Mouse (Mus musculus) fibroblast of lung, adult 2 months (primary cell): ENCODE measurements at regions not wholly inside any gene's neighbourhood (a gene's known extent, or its start where the extent isn't known, plus 50 kb on each side); places are given as distances from the start of the nearest gene placed in this dataset.
A peak's percentile ranks its signal among the peaks of the same experiment; 100 is the strongest.

Experiments used
- DNase-seq: peaks from one replicate; pipeline ENCODE4 v3.0.0-alpha.2; 2011; ENCODE audit warnings: low read depth

- no peak for DNase-seq
Measured at GRCm38 (mm10) chr16:76830371-76830770, 183.1 kb upstream of the Usp25 start.

GRCm38 (mm10) chr16:76827674-76828441, 185.6 kb upstream of the Usp25 start:
- DNase-seq: no peak

DNA sequence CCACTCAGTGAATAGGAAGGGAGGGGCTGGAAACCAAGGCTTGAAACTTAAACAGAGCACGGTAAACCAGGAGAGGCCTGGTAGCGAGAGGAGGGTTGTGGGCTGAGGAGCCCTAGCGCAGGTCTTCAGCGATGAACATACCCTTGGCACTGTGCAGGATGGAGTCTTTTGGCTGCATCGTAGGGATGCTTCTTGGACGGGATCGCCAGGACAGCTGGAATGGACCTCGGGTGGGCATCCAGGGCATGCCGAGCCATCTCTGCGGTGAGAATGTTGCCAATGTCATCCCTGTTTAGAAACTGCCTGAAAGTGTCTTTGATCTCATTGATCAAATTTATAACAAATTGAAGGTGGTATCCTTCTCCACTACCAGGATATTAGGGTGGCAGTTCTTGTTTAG, 192.2 kb upstream of the Usp25 start:
- DNase-seq: no peak

DNA sequence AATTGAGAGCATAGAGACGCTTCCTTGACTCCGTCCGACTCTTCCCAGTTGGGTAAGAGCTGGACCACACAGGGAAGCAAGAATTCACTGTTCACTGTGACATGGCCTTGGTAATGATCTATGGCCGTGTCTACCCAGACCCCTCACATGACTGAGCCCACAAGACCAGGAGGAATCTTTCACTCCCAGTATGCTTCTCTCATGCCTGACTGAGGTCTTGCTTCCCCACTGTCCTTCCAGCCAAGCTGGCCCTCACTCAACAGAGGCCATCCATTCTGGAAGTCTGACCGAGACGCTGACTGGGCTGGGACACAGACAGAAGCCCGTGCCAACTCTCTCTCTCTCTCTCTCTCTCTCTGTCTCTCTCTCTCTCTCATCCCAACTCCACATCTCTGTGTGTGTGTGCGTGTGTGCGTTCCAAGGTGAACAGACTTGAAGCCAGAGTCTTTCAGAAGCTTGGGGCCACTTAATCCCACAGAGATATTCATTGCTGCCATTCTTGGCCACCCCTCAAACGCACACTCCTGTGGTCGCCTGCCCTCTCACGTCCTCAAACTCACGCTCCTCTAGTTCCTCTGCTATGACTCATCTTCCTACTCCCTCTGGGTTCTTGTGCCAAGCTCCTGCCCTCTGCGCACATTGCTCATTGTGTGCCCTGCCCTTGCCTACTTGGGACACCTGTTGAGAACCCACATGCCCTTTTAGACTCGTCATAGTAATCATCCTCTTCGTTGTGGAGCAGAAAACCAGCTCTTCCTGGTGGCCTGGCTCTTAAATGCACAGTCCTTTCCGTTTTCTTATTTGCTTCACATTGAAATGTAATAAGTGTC, 197.2 kb upstream of the Usp25 start:
- DNase-seq: no peak

DNA sequence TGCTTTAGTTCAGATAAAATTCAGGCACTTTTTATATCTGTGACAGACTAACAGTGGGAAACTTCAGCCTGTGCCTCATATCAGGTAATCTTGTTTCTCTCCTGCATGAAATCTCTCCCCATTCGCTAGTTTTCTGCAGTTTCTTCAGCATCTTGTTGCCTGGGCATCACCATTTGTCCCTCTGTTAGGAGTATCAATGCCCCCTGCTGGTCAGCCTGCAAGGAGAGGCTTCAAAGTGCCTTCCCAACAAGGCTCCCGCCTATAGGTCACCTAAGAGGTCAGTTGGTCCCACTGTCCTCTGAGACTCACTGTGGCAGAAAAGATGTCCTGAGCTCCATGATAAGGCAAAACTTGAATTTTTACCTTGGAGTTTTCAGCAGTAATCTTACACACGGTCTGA, 209.8 kb upstream of the Usp25 start:
- DNase-seq: no peak

GRCm38 (mm10) chr16:76786405-76787155, 226.9 kb upstream of the Usp25 start:
- peak; percentile 46 for DNase-seq

GRCm38 (mm10) chr16:76782656-76783055, 230.8 kb upstream of the Usp25 start:
- peak; percentile 80 for DNase-seq

DNA sequence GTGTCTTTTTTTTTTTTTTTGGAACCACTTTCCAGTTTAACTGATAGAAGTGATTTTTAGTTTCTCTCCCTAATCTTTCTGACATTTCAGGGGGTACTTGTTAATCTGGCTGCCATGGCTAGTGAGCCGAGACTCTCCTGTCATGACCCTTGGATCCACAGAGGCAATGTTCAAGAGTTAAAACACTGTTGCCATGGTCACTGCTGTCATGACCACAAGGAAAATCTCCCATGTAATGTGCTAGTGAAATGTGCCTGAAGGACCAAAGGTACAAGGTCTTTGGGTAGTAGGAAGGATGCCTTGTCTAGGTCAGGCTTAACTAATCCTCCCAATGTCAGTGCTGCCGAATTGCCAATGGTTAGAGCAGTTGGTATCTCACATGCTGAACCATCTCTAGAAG, 237.7 kb upstream of the Usp25 start:
- no peak for DNase-seq

GRCm38 (mm10) chr16:76774032-76774431, 239.5 kb upstream of the Usp25 start:
- DNase-seq: no peak

GRCm38 (mm10) chr16:76773466-76773865, 240.0 kb upstream of the Usp25 start:
- no peak for DNase-seq

DNA sequence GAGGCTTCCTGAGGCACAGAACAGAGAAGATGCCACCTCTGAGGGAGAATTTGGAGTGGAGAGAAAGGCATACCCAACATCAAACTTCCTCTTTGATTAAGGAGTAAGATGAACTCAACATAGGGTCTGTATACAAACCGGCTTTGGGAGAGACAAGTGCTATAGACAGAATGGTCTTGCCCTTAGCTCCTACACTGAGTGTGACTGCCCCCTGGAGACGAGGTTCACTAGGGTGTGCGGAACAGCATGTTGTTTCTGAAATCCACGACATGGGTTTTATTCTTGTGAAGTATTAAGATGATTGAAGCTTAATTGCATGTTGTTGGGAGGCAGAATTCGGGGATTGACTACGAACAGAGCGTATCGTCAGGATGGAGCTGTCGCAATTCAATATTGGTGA, 244.9 kb upstream of the Usp25 start:
- DNase-seq: no peak

GRCm38 (mm10) chr16:76766636-76767035, 246.9 kb upstream of the Usp25 start:
- no peak for DNase-seq

GRCm38 (mm10) chr16:76765536-76765935, 248.0 kb upstream of the Usp25 start:
- no peak for DNase-seq

DNA sequence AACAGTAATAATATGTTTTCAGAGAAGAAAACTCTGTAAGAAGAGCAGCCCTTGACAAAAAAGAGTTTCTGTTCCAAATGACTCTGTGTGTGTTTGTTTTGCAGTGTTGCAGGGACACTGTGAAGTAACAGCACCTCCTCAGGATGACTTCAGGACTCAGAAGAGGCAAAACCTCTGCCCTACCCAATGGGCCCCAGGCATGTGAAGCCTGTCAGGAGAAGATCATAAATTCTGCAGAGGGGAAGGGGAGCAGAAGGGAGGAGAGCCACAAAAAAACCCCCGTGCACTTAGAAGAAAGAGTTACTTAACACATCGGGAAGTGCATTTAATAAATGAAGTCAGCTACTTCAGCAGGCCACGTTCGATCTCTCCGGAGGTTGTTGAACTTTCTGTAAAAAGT, 248.5 kb upstream of the Usp25 start:
- no peak for DNase-seq

GRCm38 (mm10) chr16:76762619-76763283, 250.8 kb upstream of the Usp25 start:
- DNase-seq: no peak

DNA sequence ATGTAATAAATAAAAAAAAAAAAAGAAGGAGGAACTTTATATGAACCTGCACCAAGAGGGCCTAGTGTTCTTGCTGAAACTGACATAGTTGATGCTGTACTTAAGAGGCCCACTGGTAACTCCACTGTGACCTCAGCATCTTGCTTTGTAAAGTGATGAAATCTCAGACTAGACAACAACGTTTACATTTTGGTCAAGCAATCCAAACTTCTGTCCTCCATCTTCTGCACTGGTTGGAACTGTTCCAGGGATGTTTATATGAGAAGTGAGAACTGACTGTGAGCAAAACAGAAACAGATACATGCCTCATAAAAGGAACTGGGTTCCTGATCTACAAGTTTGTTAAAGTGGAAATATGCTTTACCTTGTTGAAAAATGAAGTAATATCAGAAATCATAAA, 251.7 kb upstream of the Usp25 start:
- DNase-seq: no peak

DNA sequence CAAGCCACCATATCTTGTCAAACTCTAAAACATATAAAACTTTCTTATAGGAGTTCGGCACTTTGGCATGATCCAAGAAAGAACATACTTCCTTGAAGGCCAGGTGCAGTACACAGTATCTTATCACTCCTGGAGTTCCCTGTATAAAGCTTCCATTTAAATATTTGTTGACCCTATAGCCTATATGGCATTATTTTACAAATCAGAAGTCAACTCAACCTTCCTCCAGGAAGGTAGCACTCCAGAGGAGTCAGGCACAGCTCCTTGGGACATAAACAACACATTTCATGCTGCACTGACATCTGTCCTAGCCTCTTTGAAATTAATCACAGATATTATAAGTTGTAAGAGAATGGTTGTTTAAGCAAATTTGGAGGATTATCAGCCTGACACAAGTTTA, 252.5 kb upstream of the Usp25 start:
- no peak for DNase-seq

DNA sequence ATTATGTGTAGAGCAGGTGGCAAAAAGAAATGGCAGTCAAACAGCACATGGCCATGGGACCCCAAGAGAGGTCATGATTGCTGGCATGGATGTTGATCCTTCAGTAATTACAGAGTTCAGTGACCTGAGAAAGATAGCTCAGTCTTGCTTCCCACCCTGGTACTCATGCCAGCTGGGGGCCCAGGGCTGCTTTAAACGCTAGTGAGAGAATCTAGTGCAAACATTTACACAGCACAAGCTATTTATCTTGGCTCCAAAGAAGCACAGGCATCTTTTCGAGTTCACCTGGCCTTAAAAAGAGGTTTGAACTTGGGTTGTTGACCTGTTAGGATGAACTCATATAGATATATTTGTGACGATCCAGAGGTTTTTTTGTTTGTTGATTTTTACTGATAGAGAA, 258.6 kb upstream of the Usp25 start:
- no peak for DNase-seq

DNA sequence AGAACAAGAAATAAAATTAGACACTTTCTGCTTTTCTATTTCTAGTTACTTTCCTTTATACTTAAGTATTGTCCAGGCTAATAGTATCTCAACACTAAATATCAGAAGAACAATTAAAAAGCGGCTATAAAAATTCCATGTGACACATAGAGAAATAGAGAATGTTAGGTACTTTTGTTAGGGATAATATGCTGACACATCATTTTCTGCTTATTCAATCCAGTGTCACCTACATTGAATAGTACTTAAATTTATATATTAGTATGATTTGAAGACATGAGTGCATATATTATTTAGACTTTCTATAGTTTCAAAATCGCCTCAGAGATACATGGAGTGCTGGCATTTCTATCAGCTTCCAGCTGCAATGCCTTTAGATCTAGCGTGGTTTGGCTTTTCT, 267.1 kb upstream of the Usp25 start:
- DNase-seq: no peak

GRCm38 (mm10) chr16:76741141-76741540, 272.4 kb upstream of the Usp25 start:
- peak; percentile 53 for DNase-seq

DNA sequence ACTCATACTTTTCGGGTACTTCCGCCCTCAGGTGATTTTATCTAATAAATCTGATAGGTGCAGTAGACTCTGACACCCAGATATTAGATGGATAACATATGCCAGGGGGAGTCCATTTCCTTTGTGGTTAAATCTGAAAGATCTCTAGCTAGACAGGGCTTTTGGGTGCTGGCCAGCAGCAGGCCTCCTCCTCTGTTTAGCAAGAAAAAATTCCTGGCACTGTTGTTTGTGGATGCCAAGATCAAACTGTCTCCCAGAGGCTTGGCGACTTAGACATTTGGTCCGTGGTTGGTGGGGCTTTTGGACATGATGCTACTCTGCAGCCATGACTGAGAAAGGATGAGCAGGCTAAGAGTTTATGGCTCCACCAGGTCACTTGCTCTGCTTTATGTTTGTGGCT, 287.5 kb upstream of the Usp25 start:
- DNase-seq: no peak

- no peak for DNase-seq
Measured at GRCm38 (mm10) chr16:76725271-76725670, 288.2 kb upstream of the Usp25 start.
